Mouse (Mus musculus): ENCODE measurements around the gene Mlst8. TPM values are rescaled to one million over a fixed set of nuclear protein-coding genes. Genes with fewer than 3 reads are reported as not detected.
A peak's percentile ranks its signal among the peaks of the same experiment; 100 is the strongest.
"Not testable (repeated sequence)": the region's sequence is repeated elsewhere in the genome, so short reads cannot be mapped to it uniquely, and the experiment has no call there.

Gene Mlst8
- polyA plus RNA-seq, 1 experiment from 2014 or later, result 35.5 TPM

- no peaks in the 10 kb centered on the region for H3K27me3 ChIP-seq
- WGBS, result 86% methylated on average over 14 of the region's 14 CpGs
- 0 out of 2 replicates have a peak overlapping the region, but pooled peaks have one; percentile 14 for H3K9ac ChIP-seq
- H3K4me1 ChIP-seq (replicated peaks), result peaks cover 35% of the 10 kb centered on the region
- no peak for ATAC-seq (ENCODE audit: low FRiP score)
- no peak overlapping the region for H3K4me2 ChIP-seq
- H3K4me3 ChIP-seq, result no peak overlapping the region
- H3K9me3 ChIP-seq, result no peaks in the 10 kb centered on the region
- H3K27ac ChIP-seq, result no peak overlapping the region
- peaks cover 21% of the 10 kb centered on the region for H3K36me3 ChIP-seq
Observed at GRCm38 (mm10) chr17:24429201-24429983, 49.5 kb downstream of the Mlst8 start.

- Histone ChIP-seq H3K4me1 (replicated peaks) (peaks cover 35% of the 10 kb centered on the region), H3K27me3 (no peaks in the 10 kb centered on the region), H3K9ac (peak overlapping the region; percentile 88), H3K9me3 (no peaks in the 10 kb centered on the region), H3K4me2 (peak overlapping the region; percentile 63), H3K4me3 (peak overlapping the region; percentile 71), H3K27ac (peak overlapping the region; percentile 96), H3K36me3 (peaks cover 30% of the 10 kb centered on the region)
- ATAC-seq (ENCODE audit: low FRiP score), result 0 out of 2 replicates have a peak, but pooled peaks have one; percentile 3
- WGBS, result 10% methylated on average over 8 of the region's 8 CpGs
Observed at GRCm38 (mm10) chr17:24427170-24427557, 51.7 kb downstream of the Mlst8 start.

GRCm38 (mm10) chr17:24426471-24427169 lies 52.3 kb downstream of the Mlst8 start, which contains the start of gene Eci1:
Eci1 (plus strand) TSS chr17:24426641.
- no peaks in the 10 kb centered on the region for H3K27me3 ChIP-seq
- peak; percentile 97 for ATAC-seq (ENCODE audit: low FRiP score)
- peak within 1 kb of the TSS; percentile 71 for H3K4me3 ChIP-seq
- peaks cover 35% of the 10 kb centered on the region for H3K4me1 ChIP-seq (replicated peaks)
- H3K9me3 ChIP-seq, result no peaks in the 10 kb centered on the region
- peak within 1 kb of the TSS; percentile 63 for H3K4me2 ChIP-seq
- WGBS, result under 1% methylated on average over 48 of the region's 48 CpGs
- H3K27ac ChIP-seq, result peak within 1 kb of the TSS; percentile 96
- H3K9ac ChIP-seq, result peak within 1 kb of the TSS; percentile 88
- peaks cover 35% of the 10 kb centered on the region for H3K36me3 ChIP-seq

- Histone ChIP-seq H3K4me1 (replicated peaks) (peaks cover 35% of the 10 kb centered on the region), H3K9ac (no peak overlapping the region), H3K4me3 (peak overlapping the region; percentile 71; the same call in 1 of the 2 replicates), H3K36me3 (peaks cover 42% of the 10 kb centered on the region), H3K4me2 (peak overlapping the region; percentile 63), H3K27me3 (no peaks in the 10 kb centered on the region), H3K27ac (peak overlapping the region; percentile 96), H3K9me3 (no peaks in the 10 kb centered on the region)
- 96% methylated on average over 7 of the region's 7 CpGs for WGBS
- peak; percentile 4; the same call in 1 of the 2 replicates for ATAC-seq (ENCODE audit: low FRiP score)
Observed at GRCm38 (mm10) chr17:24425905-24426304, 53.0 kb downstream of the Mlst8 start.

- 96% methylated on average over 6 of the region's 8 CpGs for WGBS
Observed at GRCm38 (mm10) chr17:24425326-24425725, 53.6 kb downstream of the Mlst8 start.

GRCm38 (mm10) chr17:24424489-24424888 lies 54.4 kb downstream of the Mlst8 start:
- Histone ChIP-seq H3K9me3 (no peaks in the 10 kb centered on the region), H3K4me1 (replicated peaks) (peaks cover 27% of the 10 kb centered on the region), H3K9ac (no peak overlapping the region), H3K27me3 (no peaks in the 10 kb centered on the region), H3K4me3 (no peak overlapping the region), H3K27ac (no peak overlapping the region), H3K36me3 (peaks cover 57% of the 10 kb centered on the region), H3K4me2 (no peak overlapping the region)
- ATAC-seq (ENCODE audit: low FRiP score), result no peak
- WGBS, result 97% methylated on average over 5 of the region's 5 CpGs

More at GRCm38 (mm10) chr17:24425326-24425725, 53.6 kb downstream of the Mlst8 start:
- not testable (repeated sequence) for H3K27me3 ChIP-seq; ATAC-seq (ENCODE audit: low FRiP score); H3K4me2 ChIP-seq; H3K9me3 ChIP-seq; H3K4me3 ChIP-seq; H3K27ac ChIP-seq; H3K9ac ChIP-seq
- peaks cover 48% of the 10 kb centered on the region for H3K36me3 ChIP-seq
- H3K4me1 ChIP-seq (replicated peaks), result peaks cover 31% of the 10 kb centered on the region

Other genes starting within 250 kb of the Mlst8 start
- gene Ccnf, start 227.6 kb downstream of the Mlst8 start, polyA plus RNA-seq (2015; fragmentation: Nextera tagmentation; extraction: Ambion mirVana), result 17.2 and 17.9 TPM in 2 replicates
- gene Abca17, start 128.0 kb downstream of the Mlst8 start, polyA plus RNA-seq (2015; fragmentation: Nextera tagmentation; extraction: Ambion mirVana), result 0.43 and 0.61 TPM in 2 replicates
- 23.4 and 25.5 TPM in 2 replicates for gene Abca3, start 127.1 kb downstream of the Mlst8 start, polyA plus RNA-seq (2015; fragmentation: Nextera tagmentation; extraction: Ambion mirVana)
- 328 and 342 TPM in 2 replicates for gene Rnps1, start 64.5 kb downstream of the Mlst8 start, polyA plus RNA-seq (2015; fragmentation: Nextera tagmentation; extraction: Ambion mirVana)
- gene Eci1, start 52.4 kb downstream of the Mlst8 start, polyA plus RNA-seq (2015; fragmentation: Nextera tagmentation; extraction: Ambion mirVana), result 47.4 and 55.6 TPM in 2 replicates
- 5.1 and 6.0 TPM in 2 replicates for gene Dnase1l2, start 36.0 kb downstream of the Mlst8 start, polyA plus RNA-seq (2015; fragmentation: Nextera tagmentation; extraction: Ambion mirVana)
- 41.9 and 43.5 TPM in 2 replicates for gene E4f1, start 8.8 kb downstream of the Mlst8 start, polyA plus RNA-seq (2015; fragmentation: Nextera tagmentation; extraction: Ambion mirVana)
- 55.4 and 56.9 TPM in 2 replicates for gene Pgp, start 8.7 kb downstream of the Mlst8 start, polyA plus RNA-seq (2015; fragmentation: Nextera tagmentation; extraction: Ambion mirVana)
- 0.27 and 1.2 TPM in 2 replicates for gene Bricd5, start 5.2 kb downstream of the Mlst8 start, polyA plus RNA-seq (2015; fragmentation: Nextera tagmentation; extraction: Ambion mirVana)
- 32.8 and 34.3 TPM in 2 replicates for gene Caskin1, start 9.5 kb upstream of the Mlst8 start, polyA plus RNA-seq (2015; fragmentation: Nextera tagmentation; extraction: Ambion mirVana)
- 86.0 and 89.9 TPM in 2 replicates for gene Traf7, start 48.9 kb upstream of the Mlst8 start, polyA plus RNA-seq (2015; fragmentation: Nextera tagmentation; extraction: Ambion mirVana)
- gene Rab26, start 55.1 kb upstream of the Mlst8 start, polyA plus RNA-seq (2015; fragmentation: Nextera tagmentation; extraction: Ambion mirVana), result 2.8 and 3.1 TPM in 2 replicates
- 20.1 and 21.6 TPM in 2 replicates for gene Pkd1, start 70.8 kb upstream of the Mlst8 start, polyA plus RNA-seq (2015; fragmentation: Nextera tagmentation; extraction: Ambion mirVana)
- 67.9 and 76.0 TPM in 2 replicates for gene Tsc2, start 153.6 kb upstream of the Mlst8 start, polyA plus RNA-seq (2015; fragmentation: Nextera tagmentation; extraction: Ambion mirVana)
- 8.2 and 8.8 TPM in 2 replicates for gene Nthl1, start 153.6 kb upstream of the Mlst8 start, polyA plus RNA-seq (2015; fragmentation: Nextera tagmentation; extraction: Ambion mirVana)
- gene Slc9a3r2, start 171.2 kb upstream of the Mlst8 start, polyA plus RNA-seq (2015; fragmentation: Nextera tagmentation; extraction: Ambion mirVana), result 32.7 and 34.3 TPM in 2 replicates
- gene Npw, start 179.4 kb upstream of the Mlst8 start, polyA plus RNA-seq (2015; fragmentation: Nextera tagmentation; extraction: Ambion mirVana), result not detected in 2 replicates
- 17.7 and 17.8 TPM in 2 replicates for gene Zfp598, start 190.6 kb upstream of the Mlst8 start, polyA plus RNA-seq (2015; fragmentation: Nextera tagmentation; extraction: Ambion mirVana)
- 114 and 115 TPM in 2 replicates for gene Syngr3, start 210.9 kb upstream of the Mlst8 start, polyA plus RNA-seq (2015; fragmentation: Nextera tagmentation; extraction: Ambion mirVana)
- gene Gfer, start 217.1 kb upstream of the Mlst8 start, polyA plus RNA-seq (2015; fragmentation: Nextera tagmentation; extraction: Ambion mirVana), result 38.7 and 38.9 TPM in 2 replicates
- 2.9 and 3.4 TPM in 2 replicates for gene Noxo1, start 217.2 kb upstream of the Mlst8 start, polyA plus RNA-seq (2015; fragmentation: Nextera tagmentation; extraction: Ambion mirVana)
- 69.0 and 70.6 TPM in 2 replicates for gene Tbl3, start 228.6 kb upstream of the Mlst8 start, polyA plus RNA-seq (2015; fragmentation: Nextera tagmentation; extraction: Ambion mirVana)
- 0.27 TPM in 1 of 2 replicates, not detected in the other for gene Rnf151, start 239.0 kb upstream of the Mlst8 start, polyA plus RNA-seq (2015; fragmentation: Nextera tagmentation; extraction: Ambion mirVana)
- gene Rps2, start 239.0 kb upstream of the Mlst8 start, polyA plus RNA-seq (2015; fragmentation: Nextera tagmentation; extraction: Ambion mirVana), result 782 and 783 TPM in 2 replicates
- 259 and 262 TPM in 2 replicates for gene Ndufb10, start 245.4 kb upstream of the Mlst8 start, polyA plus RNA-seq (2015; fragmentation: Nextera tagmentation; extraction: Ambion mirVana)
- not detected in 2 replicates for gene Rpl3l, start 248.7 kb upstream of the Mlst8 start, polyA plus RNA-seq (2015; fragmentation: Nextera tagmentation; extraction: Ambion mirVana)

Measured in hindbrain, embryonic 13.5 days (tissue).